8 mouse cellular contexts compared by ENCODE assay signal in the genomic region with DNA sequence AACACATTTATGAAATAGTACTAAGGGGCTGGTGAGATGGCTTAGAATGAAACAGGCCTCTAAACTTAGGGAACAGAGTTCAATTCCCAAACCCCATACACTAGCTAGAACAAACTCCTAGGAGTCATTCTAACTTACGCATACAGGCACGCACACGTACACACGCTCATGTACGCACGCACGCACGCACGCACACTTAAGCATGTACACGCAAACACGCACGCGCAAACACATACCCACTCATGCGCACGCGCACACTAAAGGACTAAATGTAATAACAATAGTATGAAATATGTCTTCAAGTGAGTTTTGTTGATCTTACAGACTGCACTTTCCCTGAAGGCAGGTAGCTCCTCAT.
DNase-seq lines count a peak whose midpoint lies in the region; ATAC-seq and TF ChIP-seq lines count a peak whose summit lies in the region.

No protein-coding gene starts in this region.

- H3K9ac ChIP-seq in liver, adult 2 months (ENCODE audit: low read depth, low read length): no peak overlapping the region
- H3K9ac ChIP-seq in forebrain, embryonic 11.5 days (ENCODE audit: low read length): no peak overlapping the region
- no peak overlapping the region for H3K9ac ChIP-seq in limb, embryonic 13.5 days
- no peak overlapping the region for H3K9ac ChIP-seq in neural tube, embryonic 15.5 days (replicated peaks)

- H3K4me1 ChIP-seq in liver, adult 2 months (ENCODE audit: control insufficient read depth, insufficient read depth, low read length): no peaks in the 10 kb centered on the region
- H3K4me1 ChIP-seq in forebrain, embryonic 11.5 days (replicated peaks; ENCODE audit: control insufficient read depth, insufficient read depth, low read length): no peaks in the 10 kb centered on the region
- peaks cover 9% of the 10 kb centered on the region; the same call in 1 of the 2 replicates for H3K4me1 ChIP-seq in limb, embryonic 13.5 days
- 0 out of 2 replicates have a peak, but pooled peaks cover 7% of the 10 kb centered on the region for H3K4me1 ChIP-seq in neural tube, embryonic 15.5 days

- no peaks in the 10 kb centered on the region for H3K79me2 ChIP-seq in liver, adult 2 months (ENCODE audit: control insufficient read depth, insufficient read depth, low read length)

- H3K27ac ChIP-seq in liver, adult 2 months (replicated peaks; ENCODE audit: insufficient read depth, low read depth, low read length): no peak overlapping the region
- H3K27ac ChIP-seq in forebrain, embryonic 11.5 days (ENCODE audit: low read depth, low read length): no peak overlapping the region
- H3K27ac ChIP-seq in limb, embryonic 13.5 days: no peak overlapping the region
- no peak overlapping the region for H3K27ac ChIP-seq in neural tube, embryonic 15.5 days (replicated peaks)

- peaks cover 3% of the 10 kb centered on the region; the same call in 1 of the 2 replicates for H3K9me3 ChIP-seq in forebrain, embryonic 11.5 days (ENCODE audit: control insufficient read depth, low read length)
- peaks cover 15% of the 10 kb centered on the region; the same call in 1 of the 2 replicates for H3K9me3 ChIP-seq in limb, embryonic 13.5 days
- no peaks in the 10 kb centered on the region for H3K9me3 ChIP-seq in neural tube, embryonic 15.5 days (replicated peaks)

- H3K36me3 ChIP-seq in liver, adult 2 months (ENCODE audit: control insufficient read depth, insufficient read depth, low read length): no peaks in the 10 kb centered on the region
- no peaks in the 10 kb centered on the region; the same call in 1 of the 2 replicates for H3K36me3 ChIP-seq in forebrain, embryonic 11.5 days (ENCODE audit: control insufficient read depth, insufficient read depth, low read length)
- H3K36me3 ChIP-seq in limb, embryonic 13.5 days: peaks cover 19% of the 10 kb centered on the region
- H3K36me3 ChIP-seq in neural tube, embryonic 15.5 days: peaks cover 11% of the 10 kb centered on the region

- H3K27me3 ChIP-seq in liver, adult 2 months (ENCODE audit: control insufficient read depth, insufficient read depth, low read length): no peaks in the 10 kb centered on the region
- no peaks in the 10 kb centered on the region for H3K27me3 ChIP-seq in forebrain, embryonic 11.5 days (ENCODE audit: control insufficient read depth, insufficient read depth, low read length)
- H3K27me3 ChIP-seq in limb, embryonic 13.5 days: no peaks in the 10 kb centered on the region
- no peaks in the 10 kb centered on the region for H3K27me3 ChIP-seq in neural tube, embryonic 15.5 days (replicated peaks)

- TF ChIP-seq POLR2A in liver, adult 2 months (IDR thresholded peaks at IDR 0.05; ENCODE audit: extremely low read depth, insufficient read depth, low read length): no peak

- peak; percentile 44 for ATAC-seq in forebrain, embryonic 11.5 days (replicated peaks; ENCODE audit: low FRiP score)
- ATAC-seq in limb, embryonic 13.5 days (ENCODE audit: low FRiP score, low read depth): peak; percentile 20; the same call in 1 of the 2 replicates
- ATAC-seq in neural tube, embryonic 15.5 days (ENCODE audit: low FRiP score): peak; percentile 49; the same call in 1 of the 2 replicates

- no peak overlapping the region; the same call in 1 of the 2 replicates for H3K4me2 ChIP-seq in forebrain, embryonic 11.5 days (ENCODE audit: low read depth, low read length, severe bottlenecking)
- H3K4me2 ChIP-seq in limb, embryonic 13.5 days (replicated peaks): peak overlapping the region; percentile 67
- peak overlapping the region; percentile 60 for H3K4me2 ChIP-seq in neural tube, embryonic 15.5 days

- TF ChIP-seq CTCF in liver, adult 2 months (IDR thresholded peaks at IDR 0.05; ENCODE audit: low read depth, low read length): no peak

- peak; percentile 10 for DNase-seq in liver, adult 2 months (ENCODE audit: extremely low read depth, low read depth, low spot score)
- DNase-seq in liver: no peak
- no peak for DNase-seq in forebrain, embryonic 11.5 days (ENCODE audit: low spot score)
- DNase-seq in right cerebral cortex, adult 18-20 months: no peak
- no peak for DNase-seq in right cerebral cortex, postnatal 25 days
- DNase-seq in kidney, postnatal 10 days: no peak

- peak overlapping the region; percentile 75 for H3K4me3 ChIP-seq in liver, adult 2 months (ENCODE audit: insufficient read depth, low read depth, low read length)
- H3K4me3 ChIP-seq in forebrain, embryonic 11.5 days (ENCODE audit: low read depth, low read length): peak overlapping the region; percentile 32; the same call in 1 of the 2 replicates
- H3K4me3 ChIP-seq in limb, embryonic 13.5 days: peak overlapping the region; percentile 55
- peak overlapping the region; percentile 52 for H3K4me3 ChIP-seq in neural tube, embryonic 15.5 days (replicated peaks)

- 88% methylated on average over 16 of the region's 16 CpGs for WGBS in liver, adult 2 months
- 80% methylated on average over 16 of the region's 16 CpGs for WGBS in forebrain, embryonic 11.5 days
- WGBS in limb, embryonic 13.5 days: 85% methylated on average over 16 of the region's 16 CpGs
- WGBS in neural tube, embryonic 15.5 days: 83% methylated on average over 16 of the region's 16 CpGs
